Mouse (Mus musculus) ES-E14 (cell line): ENCODE measurements around the gene Rfx2. TPM values are rescaled to one million over a fixed set of nuclear protein-coding genes. Genes with fewer than 3 reads are reported as not detected.

Experiments used
- DNase-seq: peaks from one replicate; pipeline ENCODE4 v3.0.0-alpha.2; 2013; ENCODE audit warnings: low read depth, low spot score
- H3K27ac ChIP-seq: 2 replicates; pipeline ENCODE4 v1.5.1; 2012; ENCODE audit warnings: low read depth, mild to moderate bottlenecking, low read length, moderate library complexity, mixed read lengths; ENCODE audit not compliant: poor library complexity, insufficient read depth, severe bottlenecking
- H3K36me3 ChIP-seq: 2 replicates; pipeline ENCODE4 v1.6.1; 2012; ENCODE audit warnings: mild to moderate bottlenecking, low read length, moderate library complexity, mixed read lengths; ENCODE audit not compliant: control insufficient read depth, poor library complexity, insufficient read depth, severe bottlenecking
- H3K4me1 ChIP-seq, 2 experiments: fragments of 150-350 bp in 1 of 2; sonication (generic) in 1 of 2; 2 replicates each; pipeline ENCODE4 v1.6.1; 2012; ENCODE audit warnings: low read length in 2 of 2, mild to moderate bottlenecking in 1 of 2, mixed read lengths in 1 of 2; ENCODE audit not compliant: control insufficient read depth in 2 of 2, insufficient read depth in 2 of 2, poor library complexity in 1 of 2
- H3K4me3 ChIP-seq, 2 experiments: fragments of 150-350 bp in 1 of 2; sonication (generic) in 1 of 2; 2 replicates each; pipeline ENCODE4 v1.5.1; 2012; ENCODE audit warnings: low read length in 2 of 2, low read depth in 1 of 2, mild to moderate bottlenecking in 1 of 2, mixed read lengths in 1 of 2; ENCODE audit not compliant: insufficient read depth in 1 of 2, poor library complexity in 1 of 2, severe bottlenecking in 1 of 2
- H3K9ac ChIP-seq: 2 replicates; pipeline ENCODE4 v1.6.1; 2012; ENCODE audit warnings: low read depth, mild to moderate bottlenecking, low read length, mixed read lengths; ENCODE audit not compliant: poor library complexity, insufficient read depth, severe bottlenecking
- H3K9me3 ChIP-seq: fragments of 150-350 bp; sonication (generic); 2 replicates; pipeline ENCODE4 v1.6.1; 2012; ENCODE audit warnings: low read depth, mild to moderate bottlenecking, low read length; ENCODE audit not compliant: control insufficient read depth, insufficient read depth
- CHD2 ChIP-seq: IDR thresholded peaks from 2 replicates; pipeline ENCODE4 v1.6.1; 2014; ENCODE audit warnings: mild to moderate bottlenecking, low read depth, low read length, inconsistent platforms
- HCFC1 ChIP-seq: IDR thresholded peaks from 2 replicates; pipeline ENCODE4 v1.6.1; 2012; ENCODE audit warnings: low read length, inconsistent platforms, borderline replicate concordance; ENCODE audit not compliant: insufficient read depth
- MAFK ChIP-seq: IDR thresholded peaks from 2 replicates; pipeline ENCODE4 v1.6.1; 2014; ENCODE audit warnings: mild to moderate bottlenecking, low read depth, low read length, inconsistent platforms; ENCODE audit not compliant: insufficient read depth
- ZC3H11A ChIP-seq: IDR thresholded peaks from 2 replicates; pipeline ENCODE4 v1.6.1; 2012; ENCODE audit warnings: low read depth, mild to moderate bottlenecking, inconsistent platforms, low read length, borderline replicate concordance
- ZNF384 ChIP-seq: IDR thresholded peaks from 2 replicates; pipeline ENCODE4 v1.6.1; 2012; ENCODE audit warnings: low read depth, low read length, inconsistent platforms
- in situ Hi-C, 2 experiments: fragments of 600-800 bp; cut with MboI; formaldehyde crosslinking; loops; one replicate each; pipeline ENCODE4 v1.15.1; 2025; ENCODE audit warnings: low sequenced_read_pairs in 2 of 2, inconsistent platforms in 1 of 2; ENCODE audit not compliant: unreplicated experiment in 2 of 2
- total RNA-seq: library from RNA; depleted of rRNA; stranded (reverse); fragments of 300-350 nt; gene quantifications from 2 replicates; pipeline ENCODE4 v1.2.3, GENCODE M21; 2012; rRNA removed

The Rfx2 gene
- total RNA-seq, 1 experiment = 15.8 TPM

DNA sequence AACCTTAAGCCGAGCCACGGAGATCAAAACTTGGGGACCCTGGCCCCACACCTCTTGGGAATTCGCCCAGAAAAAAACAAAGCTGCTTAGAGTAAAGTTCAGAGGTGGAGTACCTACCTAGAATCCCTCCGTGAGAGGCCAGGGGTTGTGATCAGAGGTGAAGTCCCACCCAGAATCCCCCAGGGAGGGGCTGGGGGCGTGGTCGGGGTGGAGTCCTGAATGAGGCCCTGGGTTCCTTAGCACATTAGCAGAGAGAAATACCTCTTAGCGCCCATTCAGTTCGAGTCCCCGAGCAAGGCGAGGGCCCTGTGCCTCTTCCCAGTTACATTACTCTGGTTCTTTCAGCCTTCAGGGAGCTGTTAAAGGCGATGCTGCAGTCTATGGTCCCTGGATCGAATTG, 103.2 kb downstream of the Rfx2 start:
- no peak overlapping the region for H3K27ac ChIP-seq
- no peak for DNase-seq
- H3K36me3 ChIP-seq = peaks cover 8% of the 10 kb centered on the region; the same call in 1 of the 2 replicates
- H3K4me1 ChIP-seq = peaks cover 2 to 27% of the 10 kb centered on the region in 2 experiments; a peak in 3 of 4 replicates
- H3K9me3 ChIP-seq = no peaks in the 10 kb centered on the region
- TF ChIP-seq HCFC1 = no peak
- no peak for TF ChIP-seq MAFK
- TF ChIP-seq ZC3H11A = no peak
- no peak for TF ChIP-seq ZNF384
- TF ChIP-seq CHD2 = no peak
- peak overlapping the region in 1 of 2 experiments; percentile 38; a peak in 1 of 4 replicates for H3K4me3 ChIP-seq
- peak overlapping the region; percentile 28; the same call in 1 of the 2 replicates for H3K9ac ChIP-seq
- in situ Hi-C loops = no loop called here

DNA sequence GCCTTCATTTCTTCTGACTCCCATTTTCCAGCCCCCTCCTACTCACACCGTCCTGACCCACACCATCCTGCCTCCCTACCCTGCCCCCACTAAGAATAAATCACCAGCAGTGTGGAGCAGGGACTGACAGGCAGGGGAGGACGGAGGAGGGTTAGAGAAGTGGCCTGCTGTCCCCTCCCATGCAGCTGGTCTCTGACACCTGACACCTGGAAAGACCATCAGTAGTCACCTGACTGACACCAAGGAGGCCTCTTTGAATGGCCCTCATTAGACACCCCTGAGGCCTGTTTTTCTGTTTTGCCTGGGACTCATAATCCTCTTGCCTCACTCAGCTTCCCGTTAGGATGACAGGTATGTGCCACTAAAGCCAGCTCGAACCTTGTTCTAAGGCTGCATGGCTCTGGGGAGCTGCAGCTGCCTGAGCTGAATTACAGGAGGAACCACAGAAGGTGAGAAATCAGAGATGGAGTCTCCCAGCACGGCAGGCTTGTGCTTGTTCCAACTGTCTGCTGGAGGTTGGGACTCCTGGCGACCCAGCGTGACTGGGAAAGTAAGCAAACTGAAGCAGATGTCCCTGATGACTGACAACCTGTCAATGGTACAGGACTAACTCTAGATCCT, 103.7 kb downstream of the Rfx2 start:
- Histone ChIP-seq H3K27ac (no peak overlapping the region), H3K9ac (no peak overlapping the region), H3K4me1 (peaks cover 2 to 27% of the 10 kb centered on the region in 2 experiments; a peak in 3 of 4 replicates), H3K9me3 (no peaks in the 10 kb centered on the region), H3K36me3 (peaks cover 12% of the 10 kb centered on the region), H3K4me3 (peak overlapping the region in 1 of 2 experiments; percentile 38; a peak in 1 of 4 replicates)
- in situ Hi-C loops = no loop called here
- TF ChIP-seq HCFC1 = no peak
- no peak for TF ChIP-seq MAFK
- TF ChIP-seq ZC3H11A = no peak
- no peak for TF ChIP-seq ZNF384
- no peak for TF ChIP-seq CHD2
- no peak for DNase-seq

Other genes with a start within 250 kb of the Rfx2 start
- 113 and 172 TPM in 2 replicates for gene Safb2, start 246.4 kb downstream of the Rfx2 start, total RNA-seq
- 116 and 127 TPM in 2 replicates for gene Safb, start 246.2 kb downstream of the Rfx2 start, total RNA-seq
- gene 2410015M20Rik, start 221.2 kb downstream of the Rfx2 start, total RNA-seq = 236 and 294 TPM in 2 replicates
- gene Rpl36, start 217.6 kb downstream of the Rfx2 start, total RNA-seq = 3,972 and 4,168 TPM in 2 replicates
- gene Lonp1, start 204.1 kb downstream of the Rfx2 start, total RNA-seq = 169 and 222 TPM in 2 replicates
- 1.2 and 1.3 TPM in 2 replicates for gene Catsperd, start 202.9 kb downstream of the Rfx2 start, total RNA-seq
- gene Ranbp3, start 157.7 kb downstream of the Rfx2 start, total RNA-seq = 133 and 146 TPM in 2 replicates
- gene Ndufa11, start 113.2 kb downstream of the Rfx2 start, total RNA-seq = 484 and 561 TPM in 2 replicates
- 7.7 and 8.4 TPM in 2 replicates for gene Vmac, start 113.0 kb downstream of the Rfx2 start, total RNA-seq
- gene Nrtn, start 73.5 kb downstream of the Rfx2 start, total RNA-seq = 8.4 and 17.7 TPM in 2 replicates
- gene Dus3l, start 66.3 kb downstream of the Rfx2 start, total RNA-seq = 70.2 and 108 TPM in 2 replicates
- gene Prr22, start 60.8 kb downstream of the Rfx2 start, total RNA-seq = 1.2 and 1.5 TPM in 2 replicates
- gene Acsbg2, start 43.4 kb upstream of the Rfx2 start, total RNA-seq = 0.58 and 0.90 TPM in 2 replicates
- 17.3 and 24.0 TPM in 2 replicates for gene 1700061G19Rik, start 44.5 kb upstream of the Rfx2 start, total RNA-seq
- gene Mllt1, start 104.4 kb upstream of the Rfx2 start, total RNA-seq = 24.6 and 25.9 TPM in 2 replicates
- 0.54 and 0.74 TPM in 2 replicates for gene Acer1, start 151.1 kb upstream of the Rfx2 start, total RNA-seq
- gene Clpp, start 159.3 kb upstream of the Rfx2 start, total RNA-seq = 185 and 187 TPM in 2 replicates
- gene Alkbh7, start 166.3 kb upstream of the Rfx2 start, total RNA-seq = 37.1 and 39.5 TPM in 2 replicates
- not detected in 2 replicates for gene Pspn, start 169.0 kb upstream of the Rfx2 start, total RNA-seq
- 71.6 and 101 TPM in 2 replicates for gene Gtf2f1, start 180.3 kb upstream of the Rfx2 start, total RNA-seq
- gene Gm17949, start 180.5 kb upstream of the Rfx2 start, total RNA-seq = not detected in 2 replicates
- 81.7 and 82.3 TPM in 2 replicates for gene Khsrp, start 200.5 kb upstream of the Rfx2 start, total RNA-seq
- gene Slc25a41, start 210.6 kb upstream of the Rfx2 start, total RNA-seq = 0.37 and 0.40 TPM in 2 replicates
- gene Crb3, start 228.1 kb upstream of the Rfx2 start, total RNA-seq = 6.2 and 15.4 TPM in 2 replicates
- 5.2 and 5.9 TPM in 2 replicates for gene Slc25a23, start 228.8 kb upstream of the Rfx2 start, total RNA-seq
- 0.45 and 0.53 TPM in 2 replicates for gene Dennd1c, start 247.5 kb upstream of the Rfx2 start, total RNA-seq